Mouse (Mus musculus) heart, embryonic 16.5 days (tissue): ENCODE measurements around the gene Trit1. TPM values are rescaled to one million over a fixed set of nuclear protein-coding genes. Genes with fewer than 3 reads are reported as not detected.

ENCODE experiments used
- ATAC-seq: fragments of 200-750 bp; cut with Nextera tagmentation; replicated peaks from 2 replicates; pipeline ENCODE4 v1.8.0; 2017; ENCODE audit warnings: moderate number of reproducible peaks; ENCODE audit not compliant: insufficient read depth, low FRiP score; ENCODE audit errors: extremely low read depth
- H3K27ac ChIP-seq: fragments of 300-500 bp; sonication (generic); 2 replicates; pipeline ENCODE4 v1.5.1; 2014; ENCODE audit warnings: mild to moderate bottlenecking, low read length, control low read depth, moderate library complexity
- H3K27me3 ChIP-seq: fragments of 300-500 bp; sonication (generic); 2 replicates; pipeline ENCODE4 v1.6.1; 2014; ENCODE audit warnings: low read length, mixed read lengths; ENCODE audit not compliant: control insufficient read depth, insufficient read depth
- H3K36me3 ChIP-seq: fragments of 300-500 bp; sonication (generic); 2 replicates; pipeline ENCODE4 v1.6.1; 2014; ENCODE audit not compliant: control insufficient read depth, insufficient read depth
- H3K4me1 ChIP-seq: fragments of 300-500 bp; sonication (generic); 2 replicates; pipeline ENCODE4 v1.6.1; 2014; ENCODE audit warnings: low read length, mixed read lengths; ENCODE audit not compliant: control insufficient read depth, insufficient read depth
- H3K4me2 ChIP-seq: fragments of 300-500 bp; sonication (generic); 2 replicates; pipeline ENCODE4 v1.6.1; 2014; ENCODE audit warnings: low read depth, mild to moderate bottlenecking, control low read depth, low read length
- H3K4me3 ChIP-seq: fragments of 300-500 bp; sonication (generic); 2 replicates; pipeline ENCODE4 v1.5.1; 2014; ENCODE audit warnings: mild to moderate bottlenecking, control low read depth, low read length
- H3K9ac ChIP-seq: fragments of 300-500 bp; sonication (generic); 2 replicates; pipeline ENCODE4 v1.6.1; 2014; ENCODE audit warnings: low read length, control low read depth
- H3K9me3 ChIP-seq: fragments of 300-500 bp; sonication (generic); replicated peaks from 2 replicates; pipeline ENCODE4 v1.6.1; 2016; ENCODE audit warnings: low read length; ENCODE audit not compliant: control insufficient read depth
- WGBS: fragments of 180-500 bp; shearing (Covaris S2); extraction: QIAGEN DNeasy Blood & Tissue Kit; methylation state at CpG from one replicate; pipeline ENCODE4 v1.1.7; 2014; 5-methylcytosine and 5-hydroxymethylcytosine counted together
- polyA plus RNA-seq: library from polyadenylated mRNA; unstranded; fragments of >200 nt; fragmentation: Nextera tagmentation; extraction: Ambion mirVana; gene quantifications from 2 replicates; pipeline ENCODE4 v1.2.1, GENCODE M21; 2015

Trit1 gene
- polyA plus RNA-seq, 1 experiment from 2014 or later, result 11.0 TPM

GRCm38 (mm10) chr4:123078231-123078630, 61.8 kb downstream of the Trit1 start:
- Histone ChIP-seq H3K27ac (no peak overlapping the region), H3K9me3 (0 out of 2 replicates have a peak, but pooled peaks cover 2% of the 10 kb centered on the region), H3K9ac (no peak overlapping the region), H3K4me3 (no peak overlapping the region), H3K4me1 (no peaks in the 10 kb centered on the region), H3K36me3 (no peaks in the 10 kb centered on the region), H3K27me3 (peaks cover 7% of the 10 kb centered on the region), H3K4me2 (no peak overlapping the region)
- no peak for ATAC-seq
- 60% methylated on average over 4 of the region's 4 CpGs for WGBS

- ATAC-seq, result no peak
- Histone ChIP-seq H3K4me1 (no peaks in the 10 kb centered on the region), H3K4me3 (no peak overlapping the region), H3K27me3 (peaks cover 5% of the 10 kb centered on the region), H3K9me3 (0 out of 2 replicates have a peak, but pooled peaks cover 2% of the 10 kb centered on the region), H3K36me3 (no peaks in the 10 kb centered on the region), H3K4me2 (no peak overlapping the region), H3K27ac (no peak overlapping the region), H3K9ac (no peak overlapping the region)
- 46% methylated on average over 13 of the region's 13 CpGs for WGBS
Observed at GRCm38 (mm10) chr4:123080791-123081190, 64.4 kb downstream of the Trit1 start.

- Histone ChIP-seq H3K27ac (no peak overlapping the region), H3K4me2 (no peak overlapping the region), H3K4me3 (no peak overlapping the region), H3K4me1 (no peaks in the 10 kb centered on the region), H3K36me3 (no peaks in the 10 kb centered on the region), H3K9ac (no peak overlapping the region), H3K27me3 (peaks cover 5% of the 10 kb centered on the region), H3K9me3 (0 out of 2 replicates have a peak, but pooled peaks cover under 1% of the 10 kb centered on the region)
- 74% methylated on average over 20 of the region's 20 CpGs for WGBS
- no peak for ATAC-seq
Observed at GRCm38 (mm10) chr4:123082283-123083163, 66.1 kb downstream of the Trit1 start.

GRCm38 (mm10) chr4:123083323-123083902, 67.0 kb downstream of the Trit1 start:
- H3K36me3 ChIP-seq, result no peaks in the 10 kb centered on the region
- H3K9me3 ChIP-seq, result no peaks in the 10 kb centered on the region
- H3K27me3 ChIP-seq, result peaks cover 5% of the 10 kb centered on the region
- no peaks in the 10 kb centered on the region for H3K4me1 ChIP-seq
- H3K4me2 ChIP-seq, result no peak overlapping the region
- no peak overlapping the region for H3K4me3 ChIP-seq
- no peak overlapping the region for H3K27ac ChIP-seq
- 58% methylated on average over 13 of the region's 13 CpGs for whole genome bisulfite sequencing
- no peak overlapping the region for H3K9ac ChIP-seq
- no peak for ATAC-seq

GRCm38 (mm10) chr4:123085290-123085689, 68.9 kb downstream of the Trit1 start:
- H3K36me3 ChIP-seq, result no peaks in the 10 kb centered on the region
- no peak overlapping the region for H3K27ac ChIP-seq
- no peak overlapping the region for H3K4me3 ChIP-seq
- H3K4me2 ChIP-seq, result no peak overlapping the region
- H3K9ac ChIP-seq, result no peak overlapping the region
- WGBS, result 68% methylated on average over 2 of the region's 2 CpGs
- no peaks in the 10 kb centered on the region for H3K27me3 ChIP-seq
- no peaks in the 10 kb centered on the region for H3K9me3 ChIP-seq
- ATAC-seq, result no peak
- H3K4me1 ChIP-seq, result no peaks in the 10 kb centered on the region

GRCm38 (mm10) chr4:123086381-123086780, 70.0 kb downstream of the Trit1 start:
- Histone ChIP-seq H3K36me3 (no peaks in the 10 kb centered on the region), H3K27ac (no peak overlapping the region), H3K4me1 (no peaks in the 10 kb centered on the region), H3K4me2 (no peak overlapping the region), H3K27me3 (no peaks in the 10 kb centered on the region), H3K9me3 (no peaks in the 10 kb centered on the region), H3K9ac (no peak overlapping the region), H3K4me3 (no peak overlapping the region)
- WGBS, result 87% methylated on average over 4 of the region's 4 CpGs
- ATAC-seq, result no peak

GRCm38 (mm10) chr4:123092621-123093020, 76.2 kb downstream of the Trit1 start:
- H3K9ac ChIP-seq, result no peak overlapping the region
- H3K36me3 ChIP-seq, result no peaks in the 10 kb centered on the region
- H3K4me2 ChIP-seq, result no peak overlapping the region
- 63% methylated on average over 5 of the region's 5 CpGs for WGBS
- peaks cover 3% of the 10 kb centered on the region; the same call in 1 of the 2 replicates for H3K4me1 ChIP-seq
- H3K27ac ChIP-seq, result no peak overlapping the region
- H3K9me3 ChIP-seq, result no peaks in the 10 kb centered on the region
- no peak overlapping the region for H3K4me3 ChIP-seq
- no peak for ATAC-seq
- no peaks in the 10 kb centered on the region for H3K27me3 ChIP-seq

- no peak for ATAC-seq
- Histone ChIP-seq H3K9ac (no peak overlapping the region), H3K9me3 (no peaks in the 10 kb centered on the region), H3K27ac (no peak overlapping the region), H3K4me1 (peaks cover 3% of the 10 kb centered on the region; the same call in 1 of the 2 replicates), H3K36me3 (no peaks in the 10 kb centered on the region), H3K4me3 (no peak overlapping the region), H3K27me3 (no peaks in the 10 kb centered on the region), H3K4me2 (peak overlapping the region; percentile 44)
- WGBS, result 35% methylated on average over 17 of the region's 17 CpGs
Observed at GRCm38 (mm10) chr4:123093064-123093776, 76.8 kb downstream of the Trit1 start.
